Mouse (Mus musculus) spleen, postnatal 4 days (tissue): ENCODE measurements at regions not wholly inside any gene's neighbourhood (a gene's known extent, or its start where the extent isn't known, plus 50 kb on each side); places are given as distances from the start of the nearest gene placed in this dataset.

ENCODE experiments used
- DNase-seq, 2 experiments: peaks; one replicate each; pipeline ENCODE4 v3.0.0; 2022; ENCODE audit warnings: low spot score in 2 of 2

DNA sequence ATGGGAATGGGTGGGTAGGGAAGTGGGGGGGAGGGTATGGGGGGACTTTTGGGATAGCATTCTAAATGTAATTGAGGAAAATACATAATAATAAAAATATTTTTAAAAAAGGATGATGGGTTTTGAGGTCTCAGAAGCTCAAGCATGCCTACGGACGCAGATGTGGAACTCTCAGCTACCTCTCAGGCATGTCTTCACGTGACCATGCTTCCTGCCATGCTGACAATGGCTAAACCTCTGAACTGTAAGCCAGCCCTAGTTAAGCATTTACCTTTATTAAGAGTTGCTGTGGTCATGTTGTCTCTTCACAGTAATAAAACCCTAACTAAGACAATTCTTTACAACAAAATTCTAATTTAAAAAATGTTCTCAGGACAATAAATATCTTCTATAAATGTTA, 80.0 kb downstream of the Tex36 start:
- DNase-seq, result no peak

DNA sequence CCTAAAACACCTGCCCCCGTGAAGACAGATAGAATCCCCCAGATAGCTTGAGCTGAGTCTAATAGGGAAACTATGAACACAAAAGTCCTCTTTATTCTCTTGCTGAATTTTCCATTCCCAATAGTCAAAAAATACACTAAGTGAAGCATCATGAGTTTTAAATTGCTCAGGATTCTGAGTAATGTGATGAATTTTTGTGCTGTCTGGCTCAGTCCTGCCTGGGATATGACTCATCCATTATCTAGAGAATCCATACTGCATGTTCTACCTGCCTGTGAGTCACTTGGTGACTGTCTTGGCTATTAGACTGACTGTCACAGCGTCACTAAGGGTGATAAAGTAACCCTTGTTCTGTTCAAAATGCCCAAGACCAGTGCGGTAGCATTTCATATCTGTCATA, 83.0 kb downstream of the Tex36 start:
- DNase-seq, result no peak

- no peak for DNase-seq
Measured at GRCm38 (mm10) chr7:133517576-133517975, 84.4 kb downstream of the Tex36 start.

- DNase-seq, result peak in 1 of 2 experiments; percentile 18
Measured at GRCm38 (mm10) chr7:133510926-133511325, 91.0 kb downstream of the Tex36 start.

GRCm38 (mm10) chr7:133509486-133509885, 92.5 kb downstream of the Tex36 start:
- DNase-seq, result peak in 1 of 2 experiments; percentile 14

DNA sequence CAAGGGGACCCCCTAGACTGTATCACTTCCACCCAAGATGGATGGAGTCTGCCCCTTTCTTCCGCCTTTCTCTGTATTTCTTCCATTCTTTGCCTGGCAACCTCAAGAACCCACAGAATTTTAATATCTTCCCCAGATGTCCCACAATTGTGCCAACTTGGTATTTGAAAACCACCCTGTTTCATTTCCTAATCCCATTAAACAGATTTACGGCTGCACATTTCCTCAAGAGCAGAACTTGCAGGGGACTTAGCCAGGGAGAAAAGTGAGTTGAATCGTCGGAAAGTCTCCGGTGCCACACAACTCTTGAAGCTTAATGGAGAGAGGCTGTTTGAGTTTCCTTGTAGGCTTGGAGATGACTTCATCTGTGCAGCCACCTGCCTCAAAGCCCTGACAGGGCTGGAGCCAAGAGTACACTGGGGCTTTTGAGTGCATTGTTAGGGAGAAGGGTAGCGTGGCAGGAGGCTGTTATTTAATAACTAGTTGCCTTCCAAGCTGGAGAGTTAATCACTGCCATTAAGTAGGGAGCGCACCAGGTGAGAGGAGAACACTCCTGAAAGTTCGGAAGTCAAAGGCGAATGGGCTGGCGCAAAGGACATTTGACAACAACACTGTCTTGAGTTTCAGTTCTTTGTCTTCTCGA, 93.5 kb downstream of the Tex36 start:
- DNase-seq, result peak in 1 of 2 experiments; percentile 37

DNA sequence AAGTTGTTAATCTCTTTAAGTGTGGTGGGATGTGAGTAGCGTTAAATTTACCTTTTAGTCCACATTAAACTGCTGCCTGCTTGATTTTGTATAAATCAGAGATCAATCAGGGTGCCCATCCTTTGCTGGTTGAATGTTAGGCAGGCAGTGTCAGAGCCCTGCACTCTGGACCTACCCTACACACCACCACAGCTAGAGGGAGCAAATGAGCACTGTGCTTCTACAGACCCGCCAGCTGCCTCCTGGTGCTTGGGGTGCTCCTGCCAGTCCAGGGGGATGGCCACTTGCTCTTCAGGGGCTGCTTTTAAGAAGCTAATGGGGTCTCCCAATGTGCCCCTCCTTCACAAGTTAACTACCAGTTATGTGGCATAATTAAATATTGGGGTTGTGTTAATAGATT, 96.3 kb downstream of the Tex36 start:
- no peak for DNase-seq

GRCm38 (mm10) chr7:133503946-133504345, 98.0 kb downstream of the Tex36 start:
- DNase-seq, result no peak

GRCm38 (mm10) chr7:133502731-133503130, 99.2 kb downstream of the Tex36 start:
- no peak for DNase-seq

DNA sequence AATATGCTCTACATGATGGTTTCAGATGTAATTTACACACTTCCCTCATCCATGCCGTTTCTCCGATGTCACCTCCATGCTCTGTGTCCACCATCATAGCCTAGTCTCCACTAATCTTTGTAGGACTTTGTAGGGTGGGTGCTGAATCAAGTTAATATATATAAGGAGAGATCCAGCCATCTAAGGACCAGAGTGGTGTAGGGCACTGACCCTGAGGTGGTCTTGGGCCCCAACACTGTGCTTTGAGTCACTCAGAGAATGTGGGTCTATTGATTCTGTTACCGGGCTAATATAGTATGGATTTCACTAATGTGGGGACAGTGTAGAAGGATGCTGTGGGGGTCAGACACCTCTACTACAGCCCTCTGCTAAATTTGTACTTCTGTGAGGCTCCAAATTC, 104.4 kb downstream of the Tex36 start:
- no peak for DNase-seq

DNA sequence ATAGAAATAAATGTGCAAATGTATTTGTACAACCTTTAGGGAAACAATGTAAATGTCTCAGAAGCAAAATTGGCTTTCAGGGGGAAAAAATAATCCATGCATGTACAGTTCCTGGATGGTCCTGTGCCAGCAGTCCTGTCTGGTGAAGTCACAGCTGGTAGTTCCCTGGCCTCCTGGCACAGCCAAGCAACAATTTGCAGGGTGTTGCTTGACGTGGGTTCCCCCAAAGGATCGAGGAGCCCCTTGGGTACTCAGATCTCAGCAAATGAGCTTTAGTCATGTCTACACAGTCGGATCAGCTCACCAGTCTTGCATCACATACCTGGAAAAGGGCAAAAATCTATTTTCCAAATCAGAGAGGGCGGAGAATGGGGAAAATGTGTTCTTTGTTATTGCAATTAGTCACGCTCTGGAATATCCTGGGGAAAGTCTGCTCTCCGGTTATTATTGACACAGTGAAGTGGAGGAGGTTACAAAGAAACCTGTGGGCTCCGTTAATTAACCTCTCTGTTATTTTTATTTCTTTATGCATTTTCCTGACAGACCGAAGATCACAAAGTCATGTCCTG, 106.9 kb downstream of the Tex36 start:
- no peak for DNase-seq

GRCm38 (mm10) chr7:133494256-133494981, 107.5 kb downstream of the Tex36 start:
- no peak for DNase-seq

DNA sequence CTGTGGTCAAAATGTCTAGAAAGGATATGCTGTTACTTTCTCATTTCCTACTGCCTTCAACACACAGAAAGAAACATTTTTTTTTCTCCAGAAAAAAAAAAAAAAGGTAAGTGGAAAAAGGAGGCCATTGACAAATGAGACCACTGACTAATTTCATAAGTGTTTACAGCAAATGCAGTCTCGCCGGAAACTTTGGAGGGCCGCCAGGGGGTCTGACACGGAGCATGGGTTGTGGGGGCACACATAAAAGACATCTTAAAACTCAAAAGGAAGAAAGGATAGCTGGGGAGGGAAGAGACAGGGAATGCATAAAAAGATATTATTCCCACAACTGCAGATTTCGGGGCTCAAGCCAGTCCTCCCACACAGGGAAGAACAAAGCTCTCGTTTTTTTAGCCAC, 109.3 kb downstream of the Tex36 start:
- DNase-seq, result no peak

- DNase-seq, result no peak
Measured at GRCm38 (mm10) chr7:133487887-133488630, 113.9 kb downstream of the Tex36 start.

GRCm38 (mm10) chr7:133484430-133484841, 117.5 kb downstream of the Tex36 start:
- no peak for DNase-seq

DNA sequence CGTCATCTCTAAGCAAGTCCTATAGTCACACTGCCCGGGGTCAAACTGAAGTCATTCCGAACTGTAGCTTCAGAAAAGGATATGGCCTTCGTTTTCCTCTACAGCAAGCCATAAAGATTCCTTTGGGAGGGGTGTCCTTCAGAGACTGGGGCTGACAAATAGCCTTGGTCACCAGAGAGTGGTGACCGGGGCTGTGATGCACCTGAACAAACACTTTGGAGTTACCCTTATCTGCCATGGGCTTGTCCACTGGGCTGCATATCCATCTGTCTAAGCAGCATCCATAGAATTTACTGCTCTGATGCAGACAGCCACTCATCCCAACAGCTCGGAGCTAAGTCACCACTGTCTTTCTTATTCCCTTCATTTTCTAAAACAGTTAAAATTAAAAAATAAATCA, 120.4 kb downstream of the Tex36 start:
- no peak for DNase-seq

DNA sequence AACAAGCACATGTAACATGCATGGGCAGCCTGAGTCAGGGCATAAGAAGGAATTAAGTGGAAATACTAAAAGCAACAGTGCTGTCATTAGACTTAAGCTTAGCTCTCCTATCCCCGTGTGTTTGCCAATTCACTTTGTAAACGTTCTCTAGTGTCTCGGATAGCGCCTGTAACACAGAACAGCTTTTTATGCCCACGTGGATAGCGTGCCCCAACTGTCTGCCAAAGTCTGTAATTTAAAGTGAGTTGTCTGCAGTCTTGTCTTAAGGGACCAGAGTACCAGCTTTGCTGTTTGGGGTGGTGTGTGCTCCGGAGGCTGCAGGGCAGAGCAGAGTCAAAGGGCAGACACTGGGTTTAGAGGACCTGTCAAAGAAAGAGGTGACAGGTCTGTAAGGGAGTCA, 122.3 kb downstream of the Tex36 start:
- no peak for DNase-seq

DNA sequence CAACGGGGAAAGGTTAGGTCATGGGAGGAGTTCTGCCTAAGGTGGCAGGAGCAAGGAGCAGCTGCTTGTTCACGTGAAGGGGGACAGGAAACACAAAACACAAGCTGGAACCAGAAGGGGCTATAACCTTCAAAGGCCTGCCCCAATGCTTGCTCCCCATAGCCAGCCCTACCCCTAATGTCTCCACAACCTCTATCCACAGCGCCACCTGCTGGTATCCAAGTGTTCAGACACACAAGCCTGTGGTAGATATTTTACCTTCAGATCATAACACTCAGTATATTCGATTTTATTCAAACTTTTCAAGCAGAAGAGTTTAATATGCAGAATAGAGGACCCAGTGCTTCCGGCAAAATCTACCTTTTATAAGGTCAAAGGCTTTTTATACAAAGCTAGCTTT, 124.0 kb downstream of the Tex36 start:
- no peak for DNase-seq

DNA sequence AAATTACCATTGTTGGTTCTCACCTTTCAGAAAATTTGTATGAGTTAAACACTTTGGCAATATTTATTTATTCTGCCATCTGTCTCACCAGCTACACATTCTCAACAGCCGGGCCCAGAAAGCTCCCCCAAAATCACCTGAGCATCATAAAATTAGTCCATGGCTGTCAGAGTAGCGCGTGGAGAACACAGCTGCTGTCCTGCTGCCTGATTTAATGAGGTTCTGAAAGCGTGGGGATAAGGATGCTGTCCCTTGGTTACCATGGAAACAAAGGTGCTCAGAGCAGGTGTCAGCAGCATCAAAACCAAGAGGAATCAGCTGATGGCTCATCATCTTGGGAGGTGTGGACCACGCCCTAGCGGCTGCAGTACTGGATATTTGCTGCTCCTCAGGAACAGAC, 124.7 kb downstream of the Tex36 start:
- DNase-seq, result no peak

DNA sequence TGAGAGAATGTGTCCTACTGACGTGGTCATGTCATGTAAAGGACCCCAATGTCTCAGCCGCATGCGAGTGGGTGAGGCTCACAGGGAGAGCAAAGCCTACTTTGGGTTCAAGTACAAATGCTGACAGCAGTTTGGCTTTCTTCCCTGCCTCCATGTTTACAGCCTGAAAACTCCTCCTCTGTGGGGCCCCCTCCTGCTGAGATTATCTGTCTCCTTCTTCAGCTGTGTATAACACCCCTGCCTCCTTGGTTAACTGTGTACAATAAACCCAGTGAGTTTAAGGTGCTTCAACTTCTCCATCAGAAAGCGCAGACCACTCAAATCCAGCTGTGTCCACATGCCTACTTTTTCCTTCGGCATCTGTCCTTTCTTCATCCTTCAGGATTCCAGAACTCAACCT, 130.3 kb downstream of the Tex36 start:
- no peak for DNase-seq

- no peak for DNase-seq
Measured at GRCm38 (mm10) chr7:133470620-133470958, 131.4 kb downstream of the Tex36 start.

GRCm38 (mm10) chr7:133469952-133470619, 131.9 kb downstream of the Tex36 start:
- no peak for DNase-seq
